Mouse (Mus musculus) stomach, embryonic 16.5 days (tissue): ENCODE results near the gene Kbtbd2. TPM values are rescaled to one million over a fixed set of nuclear protein-coding genes. Genes with fewer than 3 reads are reported as not detected.

Experiments used
- ATAC-seq: fragments of 200-750 bp; cut with Nextera tagmentation; 2 replicates; pipeline ENCODE4 v1.8.0; 2017; ENCODE audit warnings: moderate number of reproducible peaks, moderate TSS enrichment; ENCODE audit not compliant: insufficient read depth, low FRiP score
- H3K27ac ChIP-seq: fragments of 300-500 bp; sonication (generic); 2 replicates; pipeline ENCODE4 v1.5.1; 2014; ENCODE audit warnings: low read length
- H3K27me3 ChIP-seq: fragments of 300-500 bp; sonication (generic); 2 replicates; pipeline ENCODE4 v1.6.1; 2014; ENCODE audit warnings: low read length, control low read depth, mixed read lengths; ENCODE audit not compliant: control insufficient read depth, insufficient read depth
- H3K36me3 ChIP-seq: fragments of 300-500 bp; sonication (generic); 2 replicates; pipeline ENCODE4 v1.6.1; 2014; ENCODE audit warnings: low read length; ENCODE audit not compliant: control insufficient read depth, insufficient read depth
- H3K4me1 ChIP-seq: fragments of 300-500 bp; sonication (generic); 2 replicates; pipeline ENCODE4 v1.6.1; 2014; ENCODE audit warnings: low read length, control low read depth, mixed read lengths; ENCODE audit not compliant: control insufficient read depth, insufficient read depth
- H3K4me2 ChIP-seq: fragments of 300-500 bp; sonication (generic); 2 replicates; pipeline ENCODE4 v1.6.1; 2014; ENCODE audit warnings: low read depth, low read length, mixed read lengths
- H3K4me3 ChIP-seq: fragments of 300-500 bp; sonication (generic); replicated peaks from 2 replicates; pipeline ENCODE4 v1.5.1; 2014; ENCODE audit warnings: mild to moderate bottlenecking, low read length
- H3K9ac ChIP-seq: fragments of 300-500 bp; sonication (generic); 2 replicates; pipeline ENCODE4 v1.6.1; 2014; ENCODE audit warnings: low read length
- H3K9me3 ChIP-seq: fragments of 300-500 bp; sonication (generic); replicated peaks from 2 replicates; pipeline ENCODE4 v1.6.1; 2016; ENCODE audit warnings: low read length, control low read depth; ENCODE audit not compliant: control insufficient read depth
- WGBS: fragments of 180-500 bp; shearing (Covaris S2); extraction: QIAGEN DNeasy Blood & Tissue Kit; methylation state at CpG from one replicate; pipeline ENCODE4 v1.1.7; 2014; 5-methylcytosine and 5-hydroxymethylcytosine counted together
- polyA plus RNA-seq: library from polyadenylated mRNA; unstranded; fragments of >200 nt; fragmentation: Nextera tagmentation; extraction: Ambion mirVana; gene quantifications from 2 replicates; pipeline ENCODE4 v1.2.1, GENCODE M21; 2015

The Kbtbd2 gene
- polyA plus RNA-seq, 1 experiment from 2014 or later = 22.6 TPM

DNA sequence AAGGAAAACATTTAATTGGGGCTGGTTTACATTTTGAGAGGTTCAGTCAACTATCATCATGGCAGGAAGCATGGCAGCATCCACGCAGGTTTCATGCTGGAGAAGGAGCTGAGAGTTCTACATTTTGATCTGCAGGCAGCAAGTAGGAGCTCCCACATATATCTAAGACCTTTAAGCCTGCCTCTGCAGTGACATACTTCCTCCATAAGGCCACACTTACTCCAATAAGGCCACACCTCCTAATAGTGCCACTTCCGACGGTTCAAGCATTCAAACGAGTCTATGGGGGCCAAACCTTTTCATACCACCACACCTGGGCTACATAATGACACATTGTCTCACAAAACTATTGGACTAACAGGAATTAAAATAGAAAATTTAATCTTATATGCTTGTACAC, 31.9 kb downstream of the Kbtbd2 start:
- no peak overlapping the region for H3K27ac ChIP-seq
- H3K4me1 ChIP-seq = no peaks in the 10 kb centered on the region
- 86% methylated on average over 4 of the region's 4 CpGs for WGBS
- no peaks in the 10 kb centered on the region for H3K27me3 ChIP-seq
- no peak overlapping the region for H3K9ac ChIP-seq
- H3K4me2 ChIP-seq = no peak overlapping the region
- no peak overlapping the region for H3K4me3 ChIP-seq
- no peaks in the 10 kb centered on the region for H3K9me3 ChIP-seq
- no peaks in the 10 kb centered on the region for H3K36me3 ChIP-seq
- ATAC-seq = no peak

DNA sequence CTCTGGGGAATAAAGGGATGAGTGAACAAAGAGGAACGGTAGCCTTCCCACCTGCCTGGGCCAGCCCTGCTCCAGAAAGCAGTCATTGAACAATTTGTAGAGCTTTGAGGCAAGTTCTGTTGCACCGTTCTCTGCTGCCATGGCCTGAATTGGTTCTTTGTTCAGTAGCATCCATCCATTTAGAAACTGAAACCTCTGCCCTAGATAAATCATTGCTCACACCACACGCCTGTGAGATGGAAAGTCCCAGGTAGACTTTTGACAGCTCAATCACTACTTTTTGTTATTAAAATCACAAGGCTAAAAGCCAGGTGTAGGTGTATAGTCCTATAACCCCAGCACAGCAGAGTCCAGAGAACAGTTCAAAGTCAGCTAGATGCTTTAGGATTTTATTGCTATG, 32.3 kb downstream of the Kbtbd2 start:
- Histone ChIP-seq H3K4me2 (no peak overlapping the region), H3K4me3 (no peak overlapping the region), H3K27ac (no peak overlapping the region), H3K4me1 (no peaks in the 10 kb centered on the region), H3K9me3 (no peaks in the 10 kb centered on the region), H3K27me3 (no peaks in the 10 kb centered on the region), H3K36me3 (no peaks in the 10 kb centered on the region), H3K9ac (no peak overlapping the region)
- no peak for ATAC-seq
- 75% methylated on average over 3 of the region's 3 CpGs for whole genome bisulfite sequencing

DNA sequence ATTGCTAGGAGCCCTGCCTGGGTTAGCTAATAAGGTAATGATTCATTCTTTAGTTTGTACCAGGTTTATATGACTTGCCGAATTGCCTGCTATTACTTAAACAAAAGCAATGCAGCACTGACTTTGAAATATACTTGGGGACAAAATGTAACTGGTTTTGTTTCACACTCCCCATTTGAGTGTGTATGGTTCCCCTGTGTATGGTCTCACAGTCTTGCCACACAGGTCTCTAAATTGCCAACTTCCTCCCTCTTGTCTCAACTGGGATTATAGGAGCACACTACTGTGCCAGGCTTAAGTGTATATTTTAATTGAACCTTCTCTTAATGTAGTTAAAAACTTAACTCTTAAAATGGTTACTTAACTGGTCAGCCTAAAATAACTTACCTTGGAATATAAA, 38.3 kb downstream of the Kbtbd2 start:
- Histone ChIP-seq H3K4me3 (no peak overlapping the region), H3K9ac (no peak overlapping the region), H3K9me3 (no peaks in the 10 kb centered on the region), H3K36me3 (peaks cover 5% of the 10 kb centered on the region; the same call in 1 of the 2 replicates), H3K27me3 (no peaks in the 10 kb centered on the region), H3K4me1 (no peaks in the 10 kb centered on the region), H3K27ac (no peak overlapping the region), H3K4me2 (no peak overlapping the region)
- ATAC-seq = no peak
- 82% methylated on average over 1 of the region's 1 CpGs for WGBS

- peaks cover 10% of the 10 kb centered on the region for H3K36me3 ChIP-seq
These were observed 41.5 kb downstream of the Kbtbd2 start for GRCm38 (mm10) chr6:56756117-56756516.

DNA sequence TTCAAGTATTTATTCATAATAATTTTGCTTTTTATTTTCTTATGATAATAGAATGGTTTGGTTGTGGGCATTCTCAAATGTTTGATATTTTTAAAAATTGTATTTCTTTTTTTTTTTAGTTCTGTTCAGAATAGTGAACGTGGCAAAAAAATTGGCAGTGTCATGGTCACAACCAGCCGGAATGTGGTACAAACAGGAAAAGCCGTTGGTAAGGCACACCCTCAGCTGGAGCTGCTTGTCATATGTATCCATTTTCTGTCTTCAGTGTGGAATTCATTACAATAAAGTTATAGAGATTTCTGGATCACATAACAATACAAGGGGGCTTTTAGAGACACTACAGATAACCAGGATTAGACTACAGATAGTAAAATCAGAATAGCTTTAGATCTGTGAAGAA, 43.9 kb downstream of the Kbtbd2 start:
- no peak overlapping the region for H3K4me3 ChIP-seq
- no peak overlapping the region for H3K27ac ChIP-seq
- H3K27me3 ChIP-seq = no peaks in the 10 kb centered on the region
- H3K36me3 ChIP-seq = peaks cover 10% of the 10 kb centered on the region
- WGBS = 89% methylated on average over 3 of the region's 3 CpGs
- H3K9ac ChIP-seq = no peak overlapping the region
- no peaks in the 10 kb centered on the region for H3K4me1 ChIP-seq
- no peaks in the 10 kb centered on the region for H3K9me3 ChIP-seq
- no peak for ATAC-seq
- H3K4me2 ChIP-seq = no peak overlapping the region

More at GRCm38 (mm10) chr6:56756117-56756516, 41.5 kb downstream of the Kbtbd2 start:
- H3K4me2 ChIP-seq = no peak overlapping the region
- no peak overlapping the region for H3K4me3 ChIP-seq
- H3K9me3 ChIP-seq = no peaks in the 10 kb centered on the region
- H3K9ac ChIP-seq = no peak overlapping the region
- no peaks in the 10 kb centered on the region for H3K4me1 ChIP-seq
- ATAC-seq = no peak
- H3K27ac ChIP-seq = no peak overlapping the region
- H3K27me3 ChIP-seq = no peaks in the 10 kb centered on the region
- WGBS = 86% methylated on average over 1 of the region's 1 CpGs

GRCm38 (mm10) chr6:56745950-56746543, 51.6 kb downstream of the Kbtbd2 start:
- H3K9me3 ChIP-seq = no peaks in the 10 kb centered on the region
- ATAC-seq = no peak
- no peaks in the 10 kb centered on the region for H3K4me1 ChIP-seq
- 59% methylated on average over 5 of the region's 5 CpGs for WGBS
- no peak overlapping the region for H3K4me3 ChIP-seq
- peaks cover 7% of the 10 kb centered on the region; the same call in 1 of the 2 replicates for H3K36me3 ChIP-seq
- H3K27me3 ChIP-seq = no peaks in the 10 kb centered on the region
- no peak overlapping the region for H3K27ac ChIP-seq
- no peak overlapping the region for H3K9ac ChIP-seq
- no peak overlapping the region for H3K4me2 ChIP-seq

GRCm38 (mm10) chr6:56732545-56732944, 65.1 kb downstream of the Kbtbd2 start:
- no peak overlapping the region for H3K9ac ChIP-seq
- WGBS = 86% methylated on average over 2 of the region's 2 CpGs
- H3K27me3 ChIP-seq = no peaks in the 10 kb centered on the region
- no peak overlapping the region for H3K4me3 ChIP-seq
- no peaks in the 10 kb centered on the region for H3K9me3 ChIP-seq
- no peak overlapping the region for H3K4me2 ChIP-seq
- ATAC-seq = no peak
- no peaks in the 10 kb centered on the region for H3K4me1 ChIP-seq
- H3K27ac ChIP-seq = no peak overlapping the region
- H3K36me3 ChIP-seq = peaks cover 17% of the 10 kb centered on the region

Other genes with a start within 250 kb of the Kbtbd2 start
- gene Pde1c, start 228.7 kb downstream of the Kbtbd2 start, polyA plus RNA-seq = 2.7 and 3.3 TPM in 2 replicates
- 88.4 and 119 TPM in 2 replicates for gene Lsm5, start 93.1 kb downstream of the Kbtbd2 start, polyA plus RNA-seq
- 12.6 and 13.5 TPM in 2 replicates for gene Avl9, start 82.9 kb downstream of the Kbtbd2 start, polyA plus RNA-seq
- gene Fkbp9, start 34.2 kb upstream of the Kbtbd2 start, polyA plus RNA-seq = 150 TPM in 2 replicates
- gene Nt5c3, start 126.1 kb upstream of the Kbtbd2 start, polyA plus RNA-seq = 72.2 and 77.4 TPM in 2 replicates
- 0.11 and 0.21 TPM in 2 replicates for gene Vmn1r4, start 126.2 kb upstream of the Kbtbd2 start, polyA plus RNA-seq
- gene Vmn1r5, start 172.5 kb upstream of the Kbtbd2 start, polyA plus RNA-seq = not detected in 2 replicates
- gene Vmn1r6, start 199.4 kb upstream of the Kbtbd2 start, polyA plus RNA-seq = not detected in 2 replicates
- not detected in 2 replicates for gene Vmn1r7, start 227.5 kb upstream of the Kbtbd2 start, polyA plus RNA-seq
- gene Vmn1r8, start 234.5 kb upstream of the Kbtbd2 start, polyA plus RNA-seq = not detected in 2 replicates